Mouse (Mus musculus) neutrophil, adult 65 days (primary cell): Measurements from ENCODE around the gene Hal. TPM values are rescaled to one million over a fixed set of nuclear protein-coding genes. Genes with fewer than 3 reads are reported as not detected.

Source experiments
- total RNA-seq: library from RNA; stranded (reverse); gene quantifications from 2 replicates; pipeline ENCODE4 v1.2.4, GENCODE M21; 2023

Gene Hal
- 4.8 and 7.7 TPM in 2 replicates for total RNA-seq

GRCm38 (mm10) chr10:93488066-93488827 lies at the start of gene Hal:
Gene Hal (plus strand): TSS chr10:93488768.

GRCm38 (mm10) chr10:93539775-93540430 lies 51.3 kb downstream of the Hal start, which contains the start of gene Amdhd1:
Gene Amdhd1 (minus strand): TSS chr10:93540033.

GRCm38 (mm10) chr10:93540431-93541210 lies 52.1 kb downstream of the Hal start, which contains the start of gene Ccdc38:
Gene Ccdc38 (plus strand): TSS chr10:93540632.

Other genes with a start within 250 kb of the Hal start
- gene Elk3, start 177.6 kb upstream of the Hal start, total RNA-seq = 13.4 and 19.1 TPM in 2 replicates
- 451 and 487 TPM in 2 replicates for gene Lta4h, start 35.4 kb upstream of the Hal start, total RNA-seq
- gene Amdhd1, start 51.3 kb downstream of the Hal start, total RNA-seq = not detected in 2 replicates
- gene Ccdc38, start 51.9 kb downstream of the Hal start, total RNA-seq = not detected in 2 replicates
- gene Snrpf, start 100.9 kb downstream of the Hal start, total RNA-seq = 8.2 and 8.6 TPM in 2 replicates
- not detected in 2 replicates for gene Ntn4, start 151.9 kb downstream of the Hal start, total RNA-seq